Mouse (Mus musculus) stomach, embryonic 15.5 days (tissue): ENCODE results near the gene Gm42957. TPM values are rescaled to one million over a fixed set of nuclear protein-coding genes. Genes with fewer than 3 reads are reported as not detected.

ENCODE experiments used
- ATAC-seq: fragments of 200-750 bp; cut with Nextera tagmentation; 2 replicates; pipeline ENCODE4 v1.8.0; 2017; ENCODE audit warnings: low read depth, moderate number of reproducible peaks, moderate TSS enrichment; ENCODE audit not compliant: insufficient read depth, low FRiP score
- H3K27ac ChIP-seq: fragments of 300-500 bp; sonication (generic); 2 replicates; pipeline ENCODE4 v1.5.1; 2015; ENCODE audit warnings: mild to moderate bottlenecking, inconsistent platforms
- H3K27me3 ChIP-seq: fragments of 300-500 bp; sonication (generic); replicated peaks from 2 replicates; pipeline ENCODE4 v1.6.1; 2015; ENCODE audit warnings: inconsistent platforms
- H3K36me3 ChIP-seq: fragments of 300-500 bp; sonication (generic); 2 replicates; pipeline ENCODE4 v1.6.1; 2015; ENCODE audit warnings: inconsistent platforms
- H3K4me1 ChIP-seq: fragments of 300-500 bp; sonication (generic); 2 replicates; pipeline ENCODE4 v1.6.1; 2015; ENCODE audit warnings: inconsistent platforms
- H3K4me2 ChIP-seq: fragments of 300-500 bp; sonication (generic); 2 replicates; pipeline ENCODE4 v1.6.1; 2015; ENCODE audit warnings: mild to moderate bottlenecking, inconsistent platforms
- H3K4me3 ChIP-seq: fragments of 300-500 bp; sonication (generic); replicated peaks from 2 replicates; pipeline ENCODE4 v1.5.1; 2015; ENCODE audit warnings: inconsistent platforms
- H3K9ac ChIP-seq: fragments of 300-500 bp; sonication (generic); 2 replicates; pipeline ENCODE4 v1.6.1; 2015; ENCODE audit warnings: inconsistent platforms
- H3K9me3 ChIP-seq: fragments of 300-500 bp; sonication (generic); 2 replicates; pipeline ENCODE4 v1.6.1; 2016; ENCODE audit warnings: inconsistent platforms
- WGBS: fragments of 180-500 bp; shearing (Covaris S2); methylation state at CpG from one replicate; pipeline ENCODE4 v1.1.7; 2015; 5-methylcytosine and 5-hydroxymethylcytosine counted together
- polyA plus RNA-seq: library from polyadenylated mRNA; unstranded; fragments of >200 nt; fragmentation: Nextera tagmentation; extraction: Ambion mirVana; gene quantifications from 2 replicates; pipeline ENCODE4 v1.2.1, GENCODE M21; 2015

Gm42957 gene
- polyA plus RNA-seq, 1 experiment from 2014 or later, result 0.06 TPM

- ATAC-seq, result peak; percentile 91
- Histone ChIP-seq H3K4me1 (peaks cover 21% of the 10 kb centered on the region), H3K4me3 (peak overlapping the region; percentile 87), H3K36me3 (peaks cover 20% of the 10 kb centered on the region), H3K4me2 (peak overlapping the region; percentile 87), H3K9me3 (no peaks in the 10 kb centered on the region), H3K9ac (peak overlapping the region; percentile 72), H3K27me3 (no peaks in the 10 kb centered on the region), H3K27ac (peak overlapping the region; percentile 95)
- 0% methylated on average over 67 of the region's 85 CpGs for WGBS
Observed at GRCm38 (mm10) chr3:96696766-96697732, 61.8 kb downstream of the Gm42957 start.

GRCm38 (mm10) chr3:96698993-96699690 is 63.9 kb downstream of the Gm42957 start:
- no peaks in the 10 kb centered on the region for H3K9me3 ChIP-seq
- H3K36me3 ChIP-seq, result peaks cover 36% of the 10 kb centered on the region
- no peak for ATAC-seq
- H3K4me2 ChIP-seq, result no peak overlapping the region
- no peaks in the 10 kb centered on the region for H3K27me3 ChIP-seq
- no peak overlapping the region for H3K4me3 ChIP-seq
- WGBS, result 53% methylated on average over 19 of the region's 19 CpGs
- no peak overlapping the region for H3K27ac ChIP-seq
- H3K9ac ChIP-seq, result no peak overlapping the region; the same call in 1 of the 2 replicates
- H3K4me1 ChIP-seq, result peaks cover 21% of the 10 kb centered on the region

- 60% methylated on average over 7 of the region's 7 CpGs for WGBS
- no peak for ATAC-seq
- Histone ChIP-seq H3K4me2 (no peak overlapping the region), H3K27me3 (no peaks in the 10 kb centered on the region), H3K4me3 (no peak overlapping the region), H3K9me3 (no peaks in the 10 kb centered on the region), H3K4me1 (peaks cover 21% of the 10 kb centered on the region), H3K36me3 (peaks cover 46% of the 10 kb centered on the region), H3K9ac (no peak overlapping the region), H3K27ac (no peak overlapping the region)
Observed at GRCm38 (mm10) chr3:96700376-96700775, 65.1 kb downstream of the Gm42957 start.

- Histone ChIP-seq H3K36me3 (peaks cover 46% of the 10 kb centered on the region), H3K4me2 (no peak overlapping the region), H3K9ac (no peak overlapping the region), H3K27ac (no peak overlapping the region), H3K27me3 (no peaks in the 10 kb centered on the region), H3K9me3 (no peaks in the 10 kb centered on the region), H3K4me1 (peaks cover 17% of the 10 kb centered on the region), H3K4me3 (no peak overlapping the region)
- WGBS, result 84% methylated on average over 4 of the region's 4 CpGs
- no peak for ATAC-seq
Observed at GRCm38 (mm10) chr3:96701003-96701402, 65.7 kb downstream of the Gm42957 start.

Other genes starting within 250 kb of the Gm42957 start
- 0.28 and 0.37 TPM in 2 replicates for gene BC107364, start 183.2 kb upstream of the Gm42957 start, polyA plus RNA-seq
- 0.72 and 0.78 TPM in 2 replicates for gene Hfe2, start 110.3 kb upstream of the Gm42957 start, polyA plus RNA-seq
- 140 and 159 TPM in 2 replicates for gene Txnip, start 77.5 kb upstream of the Gm42957 start, polyA plus RNA-seq
- gene Gm16253, start 58.5 kb upstream of the Gm42957 start, polyA plus RNA-seq, result 1.6 and 1.8 TPM in 2 replicates
- 35.3 and 37.3 TPM in 2 replicates for gene Polr3gl, start 41.3 kb upstream of the Gm42957 start, polyA plus RNA-seq
- 2.2 and 2.5 TPM in 2 replicates for gene Ankrd34a, start 38.8 kb upstream of the Gm42957 start, polyA plus RNA-seq
- 6.4 and 6.9 TPM in 2 replicates for gene Lix1l, start 34.3 kb upstream of the Gm42957 start, polyA plus RNA-seq
- gene Rbm8a, start 5.5 kb upstream of the Gm42957 start, polyA plus RNA-seq, result 113 and 128 TPM in 2 replicates
- gene Pex11b, start 98 bp upstream of the Gm42957 start, polyA plus RNA-seq, result 41.9 and 43.4 TPM in 2 replicates
- 0.80 and 0.83 TPM in 2 replicates for gene Itga10, start 10.1 kb downstream of the Gm42957 start, polyA plus RNA-seq
- 2.8 and 3.8 TPM in 2 replicates for gene Ankrd35, start 34.7 kb downstream of the Gm42957 start, polyA plus RNA-seq
- 49.3 and 51.9 TPM in 2 replicates for gene Pias3, start 60.9 kb downstream of the Gm42957 start, polyA plus RNA-seq
- 6.2 and 7.3 TPM in 2 replicates for gene Nudt17, start 73.1 kb downstream of the Gm42957 start, polyA plus RNA-seq
- gene Polr3c, start 92.2 kb downstream of the Gm42957 start, polyA plus RNA-seq, result 31.8 and 35.2 TPM in 2 replicates
- 40.4 and 42.7 TPM in 2 replicates for gene Rnf115, start 92.2 kb downstream of the Gm42957 start, polyA plus RNA-seq
- gene Pdzk1, start 193.8 kb downstream of the Gm42957 start, polyA plus RNA-seq, result 2.6 and 3.5 TPM in 2 replicates
- gene Cd160, start 193.9 kb downstream of the Gm42957 start, polyA plus RNA-seq, result 0.19 and 0.46 TPM in 2 replicates